Mouse (Mus musculus): Measurements from ENCODE around the gene Kcnk5. TPM values are rescaled to one million over a fixed set of nuclear protein-coding genes. Genes with fewer than 3 reads are reported as not detected.
A peak's percentile ranks its signal among the peaks of the same experiment; 100 is the strongest.

Gene Kcnk5
- polyA plus RNA-seq, 1 experiment from 2014 or later, result 5.5 TPM

DNA sequence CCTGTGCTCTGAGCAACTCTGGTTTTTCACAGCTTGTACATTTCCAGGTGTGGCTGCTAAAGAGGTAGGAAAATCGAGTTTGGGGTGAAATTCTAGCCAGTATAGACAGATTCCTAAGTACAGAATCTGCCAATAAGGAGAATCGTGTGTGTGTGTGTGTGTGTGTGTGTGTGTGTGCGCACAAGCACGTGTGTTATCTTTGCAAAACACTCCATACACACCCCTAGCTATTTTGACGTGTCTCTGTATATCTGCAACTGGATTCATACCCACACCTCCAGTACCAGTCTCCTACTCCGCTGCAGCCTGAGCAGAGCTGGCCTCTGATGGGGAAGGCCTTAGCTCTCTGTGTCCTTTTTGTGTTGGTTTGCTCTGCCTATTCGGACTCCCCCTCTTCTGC lies 28.3 kb upstream of the Kcnk5 start:
- ATAC-seq (ENCODE audit: insufficient number of reproducible peaks, insufficient read depth, low FRiP score, low read depth), result no peak
- no peak overlapping the region for H3K27ac ChIP-seq (ENCODE audit: low read length)
- no peaks in the 10 kb centered on the region for H3K4me1 ChIP-seq (ENCODE audit: control insufficient read depth, insufficient read depth, low read length)
- no peaks in the 10 kb centered on the region for H3K27me3 ChIP-seq (ENCODE audit: control insufficient read depth, insufficient read depth, low read length)
- H3K9me3 ChIP-seq (ENCODE audit: control insufficient read depth, low read depth, low read length), result no peaks in the 10 kb centered on the region
- H3K4me2 ChIP-seq (replicated peaks; ENCODE audit: low read depth, low read length), result no peak overlapping the region
- WGBS, result 68% methylated on average over 7 of the region's 7 CpGs
- H3K9ac ChIP-seq (replicated peaks; ENCODE audit: low read depth, low read length), result no peak overlapping the region
- no peak overlapping the region for H3K4me3 ChIP-seq (ENCODE audit: low read depth, low read length)
- no peaks in the 10 kb centered on the region for H3K36me3 ChIP-seq (ENCODE audit: control insufficient read depth, insufficient read depth, low read length)

DNA sequence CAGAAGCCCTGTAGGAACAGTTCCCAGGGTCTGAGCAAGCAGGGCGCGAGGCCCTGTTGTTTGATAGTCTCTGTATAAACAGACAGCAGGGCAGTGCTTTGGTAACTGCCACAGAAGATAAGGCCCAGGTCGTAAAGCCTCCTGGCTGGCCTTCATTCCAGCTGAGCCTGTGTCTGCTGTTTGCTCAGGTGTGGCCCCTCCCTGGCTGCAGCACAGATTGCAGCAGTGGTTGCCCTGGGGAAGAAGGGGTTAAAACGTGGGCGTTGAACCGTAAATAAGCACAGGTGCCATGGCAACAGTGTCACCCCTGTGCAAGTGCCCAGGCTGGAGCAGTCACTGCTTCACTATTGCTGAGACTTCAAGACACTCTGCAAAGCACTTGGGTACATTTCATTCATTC lies 26.8 kb upstream of the Kcnk5 start:
- ATAC-seq (ENCODE audit: insufficient number of reproducible peaks, insufficient read depth, low FRiP score, low read depth), result peak; percentile 93
- H3K27ac ChIP-seq (ENCODE audit: low read length), result peak overlapping the region; percentile 55; the same call in 1 of the 2 replicates
- H3K9me3 ChIP-seq (ENCODE audit: control insufficient read depth, low read depth, low read length), result no peaks in the 10 kb centered on the region
- no peak overlapping the region for H3K9ac ChIP-seq (replicated peaks; ENCODE audit: low read depth, low read length)
- no peaks in the 10 kb centered on the region for H3K4me1 ChIP-seq (ENCODE audit: control insufficient read depth, insufficient read depth, low read length)
- no peaks in the 10 kb centered on the region for H3K27me3 ChIP-seq (ENCODE audit: control insufficient read depth, insufficient read depth, low read length)
- WGBS, result 10% methylated on average over 6 of the region's 6 CpGs
- H3K4me2 ChIP-seq (replicated peaks; ENCODE audit: low read depth, low read length), result no peak overlapping the region
- no peak overlapping the region for H3K4me3 ChIP-seq (ENCODE audit: low read depth, low read length)
- no peaks in the 10 kb centered on the region for H3K36me3 ChIP-seq (ENCODE audit: control insufficient read depth, insufficient read depth, low read length)

DNA sequence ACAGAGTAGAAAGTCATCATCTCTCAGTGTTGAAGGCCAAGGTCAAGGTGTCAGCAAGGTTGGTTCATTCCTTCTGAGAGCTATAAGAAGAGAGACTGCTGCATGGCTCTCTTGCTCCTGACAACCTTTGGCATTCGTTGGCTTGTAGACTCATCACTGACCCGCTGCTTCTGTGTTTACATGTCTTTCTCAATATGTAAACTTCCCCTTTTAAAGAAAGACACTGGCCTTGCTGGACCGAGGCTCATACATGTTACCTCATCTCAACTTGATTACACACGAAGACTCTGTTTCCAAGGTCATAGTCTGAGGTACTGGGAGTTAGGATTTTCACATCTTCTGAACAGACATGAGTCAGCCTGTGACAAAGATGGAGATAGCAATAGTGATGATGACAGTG lies 24.1 kb upstream of the Kcnk5 start:
- H3K9me3 ChIP-seq (ENCODE audit: control insufficient read depth, low read depth, low read length), result no peaks in the 10 kb centered on the region
- WGBS, result 66% methylated on average over 4 of the region's 4 CpGs
- no peak for ATAC-seq (ENCODE audit: insufficient number of reproducible peaks, insufficient read depth, low FRiP score, low read depth)

DNA sequence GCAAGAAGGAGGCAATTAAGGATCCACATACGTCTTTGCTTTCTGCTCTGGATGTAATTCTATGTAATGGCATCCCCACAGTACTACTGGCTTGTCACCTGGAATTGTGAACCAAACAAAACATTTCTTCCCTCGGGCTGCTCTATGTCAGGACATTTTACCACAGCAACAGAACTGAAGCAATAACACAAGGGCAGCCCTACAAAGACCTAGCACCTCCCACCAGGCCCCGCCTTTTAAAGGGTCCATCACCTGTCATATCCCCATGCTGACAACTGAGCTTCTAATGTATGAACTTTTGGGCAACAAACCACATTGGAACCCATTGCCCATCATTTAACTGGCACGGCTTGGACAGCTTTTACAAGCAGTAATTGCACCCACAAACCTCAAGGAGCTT lies 21.7 kb upstream of the Kcnk5 start:
- H3K4me3 ChIP-seq (ENCODE audit: low read depth, low read length), result no peak overlapping the region
- H3K9ac ChIP-seq (replicated peaks; ENCODE audit: low read depth, low read length), result no peak overlapping the region
- no peaks in the 10 kb centered on the region for H3K36me3 ChIP-seq (ENCODE audit: control insufficient read depth, insufficient read depth, low read length)
- H3K4me1 ChIP-seq (ENCODE audit: control insufficient read depth, insufficient read depth, low read length), result no peaks in the 10 kb centered on the region
- H3K27ac ChIP-seq (ENCODE audit: low read length), result no peak overlapping the region
- no peak overlapping the region for H3K4me2 ChIP-seq (replicated peaks; ENCODE audit: low read depth, low read length)
- no peaks in the 10 kb centered on the region for H3K9me3 ChIP-seq (ENCODE audit: control insufficient read depth, low read depth, low read length)
- 66% methylated on average over 4 of the region's 4 CpGs for WGBS
- no peaks in the 10 kb centered on the region for H3K27me3 ChIP-seq (ENCODE audit: control insufficient read depth, insufficient read depth, low read length)
- no peak for ATAC-seq (ENCODE audit: insufficient number of reproducible peaks, insufficient read depth, low FRiP score, low read depth)

More for the DNA sequence above, 24.1 kb upstream of the Kcnk5 start:
- Histone ChIP-seq H3K4me2 (replicated peaks; ENCODE audit: low read depth, low read length) (no peak overlapping the region), H3K4me1 (ENCODE audit: control insufficient read depth, insufficient read depth, low read length) (no peaks in the 10 kb centered on the region), H3K4me3 (ENCODE audit: low read depth, low read length) (no peak overlapping the region), H3K27me3 (ENCODE audit: control insufficient read depth, insufficient read depth, low read length) (no peaks in the 10 kb centered on the region), H3K9ac (replicated peaks; ENCODE audit: low read depth, low read length) (no peak overlapping the region), H3K27ac (ENCODE audit: low read length) (no peak overlapping the region), H3K36me3 (ENCODE audit: control insufficient read depth, insufficient read depth, low read length) (no peaks in the 10 kb centered on the region)

DNA sequence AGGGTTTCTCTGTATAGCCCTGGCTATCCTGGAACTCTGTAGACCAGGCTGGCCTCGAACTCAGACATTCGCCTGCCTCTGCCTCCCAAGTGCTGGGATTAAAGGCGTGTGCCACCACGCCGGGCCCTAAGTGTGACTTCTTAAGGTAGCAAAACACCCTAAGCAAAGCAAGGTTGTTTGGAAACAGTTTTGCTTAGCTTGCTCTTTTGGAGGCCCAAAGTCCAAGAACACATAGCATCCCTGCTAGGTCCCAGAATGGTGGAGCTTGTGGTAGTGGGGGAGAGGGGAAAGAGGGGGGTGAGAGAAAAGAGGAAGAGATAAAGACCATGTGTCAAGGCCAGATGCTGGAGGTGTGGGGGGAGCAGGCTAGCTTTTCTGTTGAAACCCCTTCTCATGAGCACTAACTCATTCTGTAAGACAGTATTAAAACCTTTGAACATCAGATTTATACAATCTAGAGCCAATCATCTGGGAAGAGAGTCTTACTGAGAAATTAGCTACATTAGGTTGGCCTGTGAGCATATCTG lies 21.1 kb upstream of the Kcnk5 start:
- no peak for ATAC-seq (ENCODE audit: insufficient number of reproducible peaks, insufficient read depth, low FRiP score, low read depth)
- Histone ChIP-seq H3K4me3 (ENCODE audit: low read depth, low read length) (no peak overlapping the region), H3K4me2 (replicated peaks; ENCODE audit: low read depth, low read length) (no peak overlapping the region), H3K4me1 (ENCODE audit: control insufficient read depth, insufficient read depth, low read length) (no peaks in the 10 kb centered on the region), H3K9ac (replicated peaks; ENCODE audit: low read depth, low read length) (no peak overlapping the region), H3K27ac (ENCODE audit: low read length) (no peak overlapping the region), H3K27me3 (ENCODE audit: control insufficient read depth, insufficient read depth, low read length) (no peaks in the 10 kb centered on the region), H3K9me3 (ENCODE audit: control insufficient read depth, low read depth, low read length) (no peaks in the 10 kb centered on the region), H3K36me3 (ENCODE audit: control insufficient read depth, insufficient read depth, low read length) (no peaks in the 10 kb centered on the region)
- WGBS, result 93% methylated on average over 5 of the region's 5 CpGs

DNA sequence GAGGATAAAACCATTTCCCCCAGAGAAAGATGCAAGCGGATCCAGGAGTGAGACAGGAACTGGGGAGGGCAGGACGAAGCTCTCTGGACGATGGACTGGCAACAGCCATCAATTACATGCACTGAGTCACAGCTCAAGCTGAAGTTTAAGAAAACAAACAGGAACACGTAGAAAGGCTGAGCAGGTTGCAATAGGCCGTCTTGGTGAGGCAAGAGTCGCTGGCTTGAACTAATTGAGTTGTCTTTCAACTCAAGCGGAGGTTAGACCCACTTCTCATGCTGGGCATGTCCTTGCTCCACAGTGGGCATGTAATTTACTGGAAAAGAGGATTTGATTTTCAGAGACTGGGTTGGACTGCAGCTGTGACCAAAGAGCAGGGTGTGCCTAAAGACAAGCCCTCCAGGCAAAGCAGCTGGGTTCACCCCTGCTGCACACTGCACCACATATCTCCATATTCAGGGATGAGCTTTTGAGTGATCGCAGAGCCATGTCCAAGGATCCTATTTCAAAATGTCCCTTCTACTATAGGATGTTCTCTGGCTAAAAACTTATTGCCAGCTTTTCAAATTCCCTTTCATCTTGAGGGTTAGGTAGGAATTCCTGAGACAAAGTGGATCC lies 19.6 kb upstream of the Kcnk5 start:
- no peaks in the 10 kb centered on the region for H3K4me1 ChIP-seq (ENCODE audit: control insufficient read depth, insufficient read depth, low read length)
- H3K36me3 ChIP-seq (ENCODE audit: control insufficient read depth, insufficient read depth, low read length), result no peaks in the 10 kb centered on the region
- H3K27ac ChIP-seq (ENCODE audit: low read length), result no peak overlapping the region
- H3K4me3 ChIP-seq (ENCODE audit: low read depth, low read length), result no peak overlapping the region
- no peak overlapping the region for H3K9ac ChIP-seq (replicated peaks; ENCODE audit: low read depth, low read length)
- 55% methylated on average over 8 of the region's 8 CpGs for WGBS
- H3K27me3 ChIP-seq (ENCODE audit: control insufficient read depth, insufficient read depth, low read length), result no peaks in the 10 kb centered on the region
- no peaks in the 10 kb centered on the region for H3K9me3 ChIP-seq (ENCODE audit: control insufficient read depth, low read depth, low read length)
- ATAC-seq (ENCODE audit: insufficient number of reproducible peaks, insufficient read depth, low FRiP score, low read depth), result no peak
- H3K4me2 ChIP-seq (replicated peaks; ENCODE audit: low read depth, low read length), result no peak overlapping the region

DNA sequence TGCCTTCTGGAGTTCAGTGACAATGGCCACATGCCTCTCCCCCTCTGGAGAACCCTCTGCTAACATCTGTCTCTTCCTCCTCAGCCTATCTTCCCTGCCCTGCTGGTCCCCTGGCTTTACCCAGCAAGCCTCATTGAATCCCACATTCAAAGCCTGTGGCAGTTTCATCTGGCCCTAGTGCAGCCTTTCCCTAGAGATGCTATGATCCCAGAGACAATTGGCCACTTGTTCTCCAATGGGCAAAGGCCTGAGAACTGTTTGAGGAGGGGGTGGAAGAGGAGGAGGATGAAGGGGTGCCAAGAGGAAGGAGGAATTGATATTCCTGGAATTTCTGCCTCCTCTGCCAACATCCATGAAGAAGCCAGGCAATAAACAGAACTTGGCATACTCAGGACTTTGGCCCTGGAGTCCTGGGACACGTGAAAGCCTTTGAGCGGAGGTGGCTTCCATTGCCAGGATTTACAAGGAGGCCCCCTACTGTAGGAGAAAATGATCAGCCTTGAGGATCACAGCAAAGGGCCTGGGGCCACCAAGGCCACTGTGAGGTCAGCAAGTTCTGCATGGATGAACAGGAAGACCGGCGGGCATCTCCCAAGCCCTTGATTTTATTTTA lies 11.6 kb upstream of the Kcnk5 start:
- Histone ChIP-seq H3K4me2 (replicated peaks; ENCODE audit: low read depth, low read length) (no peak overlapping the region), H3K27ac (ENCODE audit: low read length) (no peak overlapping the region), H3K4me1 (ENCODE audit: control insufficient read depth, insufficient read depth, low read length) (no peaks in the 10 kb centered on the region), H3K36me3 (ENCODE audit: control insufficient read depth, insufficient read depth, low read length) (no peaks in the 10 kb centered on the region), H3K9me3 (ENCODE audit: control insufficient read depth, low read depth, low read length) (no peaks in the 10 kb centered on the region), H3K27me3 (ENCODE audit: control insufficient read depth, insufficient read depth, low read length) (no peaks in the 10 kb centered on the region), H3K9ac (replicated peaks; ENCODE audit: low read depth, low read length) (no peak overlapping the region), H3K4me3 (ENCODE audit: low read depth, low read length) (no peak overlapping the region)
- ATAC-seq (ENCODE audit: insufficient number of reproducible peaks, insufficient read depth, low FRiP score, low read depth), result no peak
- 90% methylated on average over 4 of the region's 4 CpGs for WGBS

DNA sequence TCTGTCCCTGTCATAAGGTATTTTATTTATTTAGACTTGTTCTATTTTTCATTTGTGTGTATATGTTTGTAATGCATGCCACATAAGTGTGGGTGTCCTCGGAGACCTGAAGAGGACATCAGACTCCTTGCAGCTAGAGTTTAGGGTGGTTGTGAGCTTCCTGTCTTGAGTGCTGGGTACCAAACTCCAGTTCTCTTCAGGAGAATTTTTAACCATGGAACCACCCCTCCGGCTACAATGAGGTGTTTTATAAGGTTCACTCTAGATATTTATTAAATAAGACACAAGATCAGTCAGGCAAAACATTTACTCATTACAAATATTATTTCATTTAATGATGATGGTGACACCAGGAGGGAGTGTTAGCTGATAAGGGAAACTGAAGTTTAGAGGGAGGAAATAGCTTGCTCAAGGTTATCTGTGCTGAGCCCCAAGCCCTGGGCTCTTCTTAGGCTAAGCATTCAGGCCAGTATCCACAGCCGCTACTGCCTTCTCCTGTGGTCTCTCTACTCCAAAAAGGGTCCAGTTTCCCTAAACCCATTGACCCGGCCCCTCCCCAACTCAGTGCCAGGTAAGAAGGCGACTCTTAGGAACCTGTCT lies 9.6 kb upstream of the Kcnk5 start:
- Histone ChIP-seq H3K4me1 (ENCODE audit: control insufficient read depth, insufficient read depth, low read length) (no peaks in the 10 kb centered on the region), H3K36me3 (ENCODE audit: control insufficient read depth, insufficient read depth, low read length) (no peaks in the 10 kb centered on the region), H3K27me3 (ENCODE audit: control insufficient read depth, insufficient read depth, low read length) (no peaks in the 10 kb centered on the region), H3K9ac (replicated peaks; ENCODE audit: low read depth, low read length) (no peak overlapping the region), H3K4me2 (replicated peaks; ENCODE audit: low read depth, low read length) (no peak overlapping the region), H3K9me3 (ENCODE audit: control insufficient read depth, low read depth, low read length) (no peaks in the 10 kb centered on the region), H3K4me3 (ENCODE audit: low read depth, low read length) (no peak overlapping the region), H3K27ac (ENCODE audit: low read length) (no peak overlapping the region)
- WGBS, result 86% methylated on average over 5 of the region's 5 CpGs
- ATAC-seq (ENCODE audit: insufficient number of reproducible peaks, insufficient read depth, low FRiP score, low read depth), result no peak
